Mouse (Mus musculus) kidney, postnatal 36 days (tissue): Measurements from ENCODE around the gene Cntn5.
"Not testable (repeated sequence)": the region's sequence is repeated elsewhere in the genome, so short reads cannot be mapped to it uniquely, and the experiment has no call there.

Experiments used
- DNase-seq, 2 experiments: peaks; one replicate each; pipeline ENCODE4 v3.0.0; 2021 to 2022; ENCODE audit warnings: mixed read lengths in 2 of 2

The Cntn5 gene

DNA sequence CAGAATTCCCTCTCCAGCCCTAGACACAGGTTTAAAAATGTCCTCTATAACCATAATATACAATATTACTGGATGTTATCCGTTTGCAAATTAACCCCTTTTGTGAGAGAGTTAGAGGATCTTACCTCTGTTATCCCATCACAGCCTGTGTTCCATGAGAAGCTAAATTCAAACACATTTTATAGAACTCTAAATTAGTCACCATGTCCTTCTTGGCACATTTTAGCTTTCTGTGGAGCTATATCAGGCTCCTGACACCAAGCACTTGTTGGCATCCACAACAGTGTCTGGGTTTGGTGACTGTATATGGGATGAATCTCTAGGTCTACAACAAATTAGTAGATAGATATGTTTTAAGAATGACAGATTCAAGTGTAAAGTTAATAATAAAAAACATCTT lies 253.9 kb downstream of the Cntn5 start:
- DNase-seq, result no peak

GRCm38 (mm10) chr9:10645951-10646350 lies 258.6 kb downstream of the Cntn5 start:
- no peak for DNase-seq

DNA sequence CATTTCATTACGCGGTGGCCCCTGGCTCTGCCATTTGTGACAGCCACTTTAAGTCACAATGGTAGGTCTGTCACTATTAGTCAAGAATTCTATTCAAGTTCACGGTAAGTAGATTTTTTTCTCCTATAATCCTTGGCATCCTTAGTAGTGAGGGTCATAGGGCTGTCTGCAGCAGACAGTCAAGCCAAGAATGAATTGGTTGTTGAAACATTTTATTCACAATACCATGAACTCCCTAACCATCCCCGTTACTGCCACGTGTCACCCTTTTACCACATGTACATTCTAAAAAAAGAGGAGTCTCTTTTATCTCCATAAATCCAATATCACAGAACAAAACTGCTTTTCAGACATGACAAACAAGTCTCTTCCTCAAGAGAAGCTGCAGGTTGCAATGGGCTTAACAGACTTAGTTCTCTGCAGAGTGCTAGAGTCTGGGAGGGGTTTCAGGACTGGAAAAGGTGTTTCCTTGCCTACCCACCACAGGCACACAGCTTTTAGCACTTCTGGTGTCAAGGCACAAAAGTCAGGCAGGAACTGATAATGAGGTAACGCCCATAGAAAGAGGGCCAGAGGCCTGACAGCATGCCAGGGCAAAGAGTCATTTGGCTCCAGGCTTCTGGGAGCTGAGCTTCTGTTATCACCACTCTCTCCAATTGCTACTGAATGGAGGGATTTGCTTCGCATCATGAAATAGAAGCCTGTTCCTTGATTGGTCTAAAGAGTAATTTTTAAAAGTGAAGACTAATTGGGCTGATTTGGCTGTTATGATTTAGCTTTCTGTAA lies 259.3 kb downstream of the Cntn5 start:
- no peak for DNase-seq

DNA sequence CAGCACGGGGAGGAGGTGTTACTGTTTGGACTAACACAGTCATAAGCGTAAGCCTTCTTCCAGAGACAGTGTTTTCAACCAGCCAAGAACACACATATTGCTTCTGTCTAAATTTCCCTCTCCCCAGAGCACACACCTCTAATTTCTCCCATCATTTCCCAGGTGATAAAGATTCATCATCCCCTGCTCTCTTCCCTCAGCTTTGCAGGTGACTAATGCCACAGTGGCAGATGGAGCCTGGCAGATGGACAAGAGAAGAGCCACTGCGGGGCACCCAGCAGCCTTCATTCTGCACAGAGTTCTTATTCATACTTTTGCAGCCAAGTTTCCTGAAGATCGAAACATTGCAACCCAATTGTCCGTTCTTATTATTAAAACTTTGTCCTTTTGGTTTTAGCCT lies 286.5 kb downstream of the Cntn5 start:
- DNase-seq, result no peak

DNA sequence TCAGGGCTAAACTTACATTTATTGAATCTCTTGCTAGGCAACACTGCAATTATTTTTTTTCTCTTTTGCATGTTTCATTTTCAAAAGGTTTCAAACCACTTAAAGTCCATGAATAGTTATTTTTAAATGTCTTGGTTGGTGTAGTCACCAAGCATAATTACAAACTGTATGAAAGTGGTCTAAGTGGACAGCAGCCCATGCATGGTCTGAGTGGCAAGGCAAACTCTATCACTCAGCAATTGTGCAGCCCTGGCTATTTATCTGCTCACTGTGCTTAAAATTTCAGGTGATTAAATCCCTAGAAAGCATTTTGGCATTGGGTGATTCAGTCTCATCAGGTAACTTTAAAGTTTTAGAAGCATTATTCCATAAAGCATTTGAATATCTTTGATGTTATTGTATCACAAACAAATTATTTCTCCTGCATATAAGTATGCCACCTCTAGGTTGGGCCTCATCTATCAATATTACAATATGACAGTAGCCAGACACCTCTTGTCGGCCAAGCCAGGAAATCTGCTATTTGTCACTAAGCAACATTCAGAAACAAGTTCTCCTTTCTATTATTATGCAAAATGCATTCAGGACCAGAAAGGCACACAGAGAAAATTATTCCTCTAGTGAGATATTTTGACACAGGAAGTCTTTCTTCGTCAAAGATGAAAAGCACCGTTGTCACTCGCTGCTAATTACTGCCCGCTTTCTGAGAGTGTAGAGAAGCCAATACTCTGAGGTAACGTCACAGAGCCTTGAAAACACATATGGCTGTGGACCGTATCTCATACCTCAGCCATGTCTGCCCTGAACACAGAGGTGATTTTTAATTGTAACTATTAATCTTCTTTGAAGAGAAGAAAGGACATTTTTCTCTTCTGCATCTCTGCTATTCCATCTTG lies 329.0 kb downstream of the Cntn5 start:
- no peak for DNase-seq

DNA sequence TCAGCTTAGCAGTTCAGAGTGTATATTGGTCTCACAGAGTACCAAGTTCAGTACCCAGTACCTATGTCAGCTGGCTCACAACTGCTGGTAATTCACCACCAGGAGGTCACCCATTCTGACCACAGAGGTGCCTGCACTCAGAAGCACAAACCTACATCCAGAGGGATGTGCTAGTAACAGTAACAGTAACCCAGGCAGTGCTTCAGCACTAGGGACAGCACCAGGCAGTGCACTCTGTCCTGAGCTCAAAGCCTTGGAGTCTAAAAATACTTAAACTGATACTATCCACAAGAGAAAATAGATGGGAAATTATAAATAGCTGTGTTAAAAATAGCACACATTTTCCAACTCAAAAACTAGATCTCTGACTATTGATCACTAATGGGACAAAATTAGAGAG lies 334.7 kb downstream of the Cntn5 start:
- peak in 1 of 2 experiments; percentile 2 for DNase-seq

- DNase-seq, result not testable (repeated sequence)
These were observed 363.7 kb downstream of the Cntn5 start for GRCm38 (mm10) chr9:10540877-10541276.

DNA sequence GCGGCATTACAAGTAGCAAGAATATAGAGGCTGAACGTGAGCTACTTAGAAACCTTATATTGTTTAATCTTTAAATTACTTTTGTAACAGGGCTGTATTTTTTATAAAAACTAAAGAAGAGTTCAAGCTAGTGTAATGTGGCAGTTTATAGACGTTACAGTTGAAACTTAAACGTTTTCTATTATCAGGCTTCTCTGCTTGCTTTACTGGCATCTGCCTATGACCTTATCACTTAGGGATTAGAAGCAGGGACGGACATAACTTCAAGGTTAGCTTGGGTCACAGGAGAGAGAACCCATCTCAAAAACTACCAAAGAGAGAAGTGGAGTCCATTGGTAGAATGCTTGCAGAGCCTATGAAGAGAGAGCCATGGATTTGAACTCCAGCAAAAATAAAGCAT lies 372.3 kb downstream of the Cntn5 start:
- no peak for DNase-seq

- no peak for DNase-seq
These were observed 373.5 kb downstream of the Cntn5 start for GRCm38 (mm10) chr9:10531087-10531486.

- DNase-seq, result no peak
These were observed 375.0 kb downstream of the Cntn5 start for GRCm38 (mm10) chr9:10529528-10529927.

DNA sequence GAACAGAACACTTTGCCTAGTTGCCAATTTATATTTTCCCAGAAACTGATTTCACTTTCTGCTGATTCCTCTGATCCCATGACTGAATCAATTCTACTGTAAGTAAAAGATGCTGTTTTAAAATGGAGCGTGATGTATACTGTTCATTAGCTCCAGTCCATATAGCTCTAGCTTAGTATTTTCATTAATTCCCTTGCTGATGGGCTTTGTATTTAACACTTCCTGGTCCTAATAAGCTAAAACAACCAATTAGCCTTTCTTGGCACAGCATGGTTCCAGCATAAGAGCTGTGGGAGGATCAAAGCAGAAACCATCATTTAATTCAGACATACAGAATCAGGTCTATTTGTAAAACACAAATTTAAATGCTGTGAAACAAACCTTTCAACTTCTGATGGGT lies 375.5 kb downstream of the Cntn5 start:
- no peak for DNase-seq

DNA sequence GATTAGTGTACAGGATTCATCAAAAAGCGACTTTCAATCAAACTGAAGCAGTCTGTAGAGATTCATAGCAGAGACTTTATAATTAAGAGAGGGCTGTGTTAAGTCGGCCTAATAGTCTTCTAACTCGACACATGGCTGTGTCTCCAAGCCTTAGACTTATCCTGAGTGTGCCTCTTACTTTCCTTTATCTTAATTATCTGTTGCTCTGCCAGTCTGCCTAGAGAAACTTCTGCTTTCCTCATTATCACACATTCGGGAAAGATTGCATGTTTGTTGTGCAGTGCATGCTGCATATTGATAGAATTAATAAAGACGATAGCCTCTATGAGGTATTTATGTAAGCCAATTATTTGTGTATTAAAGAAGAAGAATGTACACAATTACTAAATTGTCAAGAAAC lies 375.9 kb downstream of the Cntn5 start:
- no peak for DNase-seq

- no peak for DNase-seq
These were observed 378.5 kb downstream of the Cntn5 start for GRCm38 (mm10) chr9:10525915-10526667.

DNA sequence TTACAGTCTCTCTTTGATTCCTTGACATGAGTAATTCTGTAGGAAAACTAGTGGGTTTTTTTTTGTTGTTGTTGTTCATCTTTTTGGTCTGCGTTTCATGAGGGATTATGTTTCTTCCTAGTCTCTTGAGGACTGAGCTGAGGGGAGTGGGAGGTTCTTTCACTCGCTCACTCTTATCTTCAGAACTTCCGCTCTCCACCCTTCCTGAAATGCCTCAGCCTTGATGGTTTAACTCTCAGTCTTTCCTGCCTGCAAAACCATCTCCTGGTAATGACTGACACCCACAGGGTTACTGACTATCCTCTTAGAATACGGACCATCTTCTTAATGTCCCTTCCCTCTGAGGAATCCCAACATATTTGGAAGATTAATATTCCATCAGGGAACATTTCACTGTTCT lies 382.0 kb downstream of the Cntn5 start:
- DNase-seq, result no peak

- DNase-seq, result no peak
These were observed 383.5 kb downstream of the Cntn5 start for GRCm38 (mm10) chr9:10521054-10521453.

- DNase-seq, result no peak
These were observed 412.3 kb downstream of the Cntn5 start for GRCm38 (mm10) chr9:10492243-10492642.

GRCm38 (mm10) chr9:10471484-10472125 lies 433.0 kb downstream of the Cntn5 start:
- no peak for DNase-seq

- peak in 1 of 2 experiments; percentile 3 for DNase-seq
These were observed 439.8 kb downstream of the Cntn5 start for GRCm38 (mm10) chr9:10464758-10465157.

- no peak for DNase-seq
These were observed 446.7 kb downstream of the Cntn5 start for GRCm38 (mm10) chr9:10457900-10458299.

DNA sequence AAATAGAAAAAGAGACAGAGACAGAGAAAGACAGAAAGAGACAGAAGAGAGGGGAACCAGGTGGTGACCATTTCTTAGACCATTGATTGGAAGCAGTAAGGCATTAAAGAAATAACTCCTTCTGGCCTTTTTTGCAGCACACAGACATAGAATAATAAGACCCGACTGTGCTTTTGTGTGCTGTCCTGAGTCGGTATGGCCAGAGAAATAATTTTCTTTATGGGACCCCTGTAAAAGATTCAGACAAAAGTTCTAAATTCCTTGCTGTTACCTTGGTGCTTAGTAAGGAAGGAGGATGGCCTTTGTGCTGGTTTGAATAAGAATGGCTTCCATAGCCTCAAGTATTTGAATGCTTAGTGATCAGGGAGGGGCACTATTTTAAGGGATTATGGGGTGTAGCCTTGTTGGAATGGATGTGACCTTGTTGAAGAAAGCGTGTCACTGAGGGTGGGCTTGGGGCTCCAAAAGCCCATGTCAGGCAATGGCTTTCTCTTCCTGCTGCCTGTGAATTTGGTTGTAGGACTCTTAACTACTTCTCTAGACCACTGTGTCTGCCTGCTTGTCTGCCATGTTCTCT lies 455.5 kb downstream of the Cntn5 start:
- DNase-seq, result no peak

DNA sequence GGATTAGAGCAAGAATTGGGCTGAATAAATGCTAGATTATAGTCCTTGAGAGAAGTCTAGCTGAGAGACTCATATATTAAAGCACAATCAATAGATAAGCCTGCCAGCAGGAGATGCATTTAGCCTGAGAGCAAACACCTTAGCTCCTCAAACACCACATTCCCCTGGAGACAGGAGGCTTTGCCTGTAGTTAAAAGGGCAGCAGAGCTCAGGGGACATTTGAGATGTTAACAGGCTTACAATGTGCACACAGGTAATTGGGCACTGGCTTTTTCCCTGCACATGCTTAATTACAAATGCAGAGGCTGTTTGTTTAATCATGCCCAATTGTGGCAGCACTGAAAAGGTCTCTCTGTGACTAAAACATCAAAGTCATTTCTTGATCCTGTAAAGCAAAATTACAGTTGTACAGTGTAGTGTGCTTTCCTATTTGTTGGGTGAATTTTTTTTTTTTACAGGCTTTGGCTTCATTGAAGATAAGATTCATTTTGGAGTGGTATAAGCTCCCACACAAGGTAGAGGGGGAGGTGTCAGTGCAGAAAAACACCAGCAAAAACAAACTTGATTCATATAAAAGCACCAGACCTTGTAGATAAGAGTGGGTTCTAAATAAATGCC lies 457.2 kb downstream of the Cntn5 start:
- DNase-seq, result no peak

DNA sequence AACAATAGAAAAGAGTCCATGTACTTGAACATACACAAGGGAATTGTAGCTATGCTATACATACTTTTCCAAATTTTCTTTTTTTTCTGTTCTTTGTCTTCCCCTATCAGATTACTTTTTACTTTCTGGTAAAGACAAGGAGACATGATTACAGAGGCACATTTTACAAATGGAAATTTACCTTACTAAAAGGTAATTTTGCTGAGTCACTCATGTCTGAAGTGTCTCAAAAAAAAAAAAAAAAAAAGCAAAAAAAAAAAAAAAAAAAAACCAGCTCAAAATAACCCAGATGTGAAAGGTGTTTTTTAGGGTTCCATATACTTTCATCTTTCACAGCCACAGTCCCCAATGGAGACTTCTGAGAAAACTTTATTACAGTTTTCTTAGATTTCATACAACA lies 492.5 kb downstream of the Cntn5 start:
- no peak for DNase-seq
